Mouse (Mus musculus) layer of hippocampus, adult 18-20 months (tissue): ENCODE data around the gene Fxn. TPM values are rescaled to one million over a fixed set of nuclear protein-coding genes. Genes with fewer than 3 reads are reported as not detected.
A peak's percentile ranks its signal among the peaks of the same experiment; 100 is the strongest.
"Not testable (repeated sequence)": the region's sequence is repeated elsewhere in the genome, so short reads cannot be mapped to it uniquely, and the experiment has no call there.

Source experiments
- DNase-seq, 2 experiments: peaks; one replicate each; pipeline ENCODE4 v3.0.0; 2022; ENCODE audit warnings: low spot score in 2 of 2
- total RNA-seq, 2 experiments: library from RNA; stranded (reverse); gene quantifications; 2 replicates each; pipeline ENCODE4 v1.2.3; 2021

The Fxn gene
- total RNA-seq, 2 experiments from 2014 or later, result 6.9 to 9.5 TPM

DNA sequence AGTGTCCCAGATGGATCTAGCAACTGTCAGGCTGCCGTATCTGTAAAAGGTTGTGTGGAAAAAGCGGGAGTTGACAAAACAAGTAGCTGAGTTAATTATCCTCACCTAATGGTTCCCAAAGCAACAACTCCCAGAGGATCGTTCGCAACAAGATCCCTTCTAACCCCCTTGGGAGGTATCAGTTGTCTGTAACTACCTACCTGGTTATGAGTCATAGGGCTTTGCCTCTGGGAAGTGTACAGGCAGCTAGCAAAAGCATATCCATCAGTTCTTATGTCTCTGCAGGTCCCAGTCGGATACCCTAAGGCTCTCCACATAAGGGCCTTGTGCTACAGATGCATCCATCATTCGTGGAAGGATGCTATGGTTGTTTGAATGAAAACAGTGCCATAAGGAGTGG is 37.1 kb downstream of the Fxn start:
- DNase-seq, result no peak

DNA sequence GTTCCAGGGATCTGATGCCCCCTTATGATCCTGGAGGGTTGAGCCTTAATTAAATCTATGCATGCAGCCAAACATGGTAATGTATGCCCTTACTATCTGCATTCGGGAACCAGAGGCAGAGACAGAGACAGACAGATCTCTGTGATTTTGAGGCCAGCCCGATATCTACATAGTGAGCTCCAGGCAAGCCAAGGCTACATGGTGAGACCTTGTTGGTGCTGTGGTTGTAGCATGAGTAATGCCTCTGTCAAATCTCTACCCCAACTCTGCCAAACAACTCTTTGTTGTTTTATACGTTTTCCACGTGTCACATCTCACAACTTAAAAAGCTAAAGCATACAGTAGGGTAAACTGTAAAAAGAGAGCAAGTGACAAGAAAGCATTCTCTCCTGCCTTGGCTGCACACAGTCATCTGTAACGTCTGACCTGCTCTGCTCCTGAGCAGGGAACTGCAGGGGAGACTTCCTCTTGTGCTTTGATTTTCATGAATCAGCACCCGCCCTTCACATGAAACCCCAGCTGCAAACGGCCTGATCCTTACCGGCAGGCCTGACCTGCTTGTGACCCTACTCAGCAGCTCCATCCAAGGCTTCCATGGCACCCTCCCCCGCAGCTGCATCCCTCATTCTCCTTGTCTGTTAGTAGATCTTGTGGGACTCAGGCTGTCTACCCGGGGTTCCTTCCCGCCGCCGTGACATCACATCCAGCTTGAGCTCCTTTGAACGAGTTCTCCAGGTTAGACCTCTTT is 38.4 kb downstream of the Fxn start:
- DNase-seq, result no peak

- no peak for DNase-seq
Observed at GRCm38 (mm10) chr19:24241271-24241670, 39.1 kb downstream of the Fxn start.

GRCm38 (mm10) chr19:24238011-24238410 is 42.4 kb downstream of the Fxn start:
- no peak for DNase-seq

GRCm38 (mm10) chr19:24232356-24232755 is 48.0 kb downstream of the Fxn start:
- not testable (repeated sequence) for DNase-seq

DNA sequence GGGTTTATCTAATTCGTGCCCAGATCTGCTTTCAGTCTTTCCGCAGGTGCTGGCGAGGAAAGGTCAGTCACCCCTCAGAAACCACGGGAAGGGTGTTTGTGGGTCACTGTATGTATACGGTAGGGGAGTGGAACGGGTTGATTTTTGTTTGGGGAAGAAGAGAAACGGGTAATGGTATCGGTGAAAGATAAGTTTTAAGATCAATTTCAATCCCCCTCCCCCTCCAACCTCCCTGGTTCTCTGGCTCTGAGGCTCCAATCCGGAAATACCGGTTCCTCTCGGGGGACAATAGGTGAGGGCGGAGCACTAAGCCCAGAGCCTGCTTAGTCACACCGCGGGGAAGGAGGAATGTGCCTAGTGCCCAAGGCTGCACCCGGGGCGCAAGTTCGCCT is 55.1 kb downstream of the Fxn start:
- DNase-seq, result no peak

DNA sequence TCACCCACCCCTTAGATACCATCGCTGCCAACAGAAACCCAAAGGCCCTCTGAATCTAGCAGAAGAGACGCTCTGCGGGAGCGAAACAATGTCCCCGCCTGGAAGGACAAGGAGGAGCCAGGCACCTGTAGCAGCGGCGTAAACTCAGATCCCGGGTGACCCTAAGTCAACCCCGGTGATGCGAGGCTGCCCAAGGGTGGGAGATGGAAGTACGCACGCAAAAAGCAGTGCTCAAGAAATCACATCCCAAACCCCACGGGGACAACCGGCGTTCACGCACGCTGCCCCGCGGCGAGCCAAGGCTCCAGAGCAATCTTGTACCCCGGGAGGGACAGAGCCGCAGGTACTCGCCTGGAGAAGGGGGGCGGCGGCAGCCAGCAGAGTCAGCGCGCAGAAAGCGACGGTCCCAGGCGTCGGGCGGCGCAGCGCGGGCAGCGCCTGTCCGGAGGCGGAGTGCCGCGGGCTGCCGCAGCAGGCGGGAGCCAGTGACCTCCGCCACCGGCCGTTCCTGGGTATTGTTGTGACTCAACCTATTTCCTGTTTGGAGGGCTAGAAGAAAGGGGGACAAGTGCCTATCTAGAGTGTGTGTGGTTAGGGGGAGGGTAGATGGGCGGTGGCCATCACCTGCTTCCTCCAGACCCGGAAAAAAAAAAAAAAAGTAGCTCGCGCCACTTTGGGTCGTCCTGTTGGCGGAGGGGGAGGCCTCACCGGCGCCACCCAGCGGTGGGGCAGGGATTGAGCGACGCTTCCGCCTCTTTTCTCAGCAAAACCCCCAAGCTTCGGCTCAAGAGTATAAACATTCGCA is 55.7 kb downstream of the Fxn start, which contains the start of gene Tjp2:
Gene Tjp2, minus strand, starts transcription at position 531 of the 805 bp plus-strand sequence.
- DNase-seq, result peak; percentile 2 to 36

GRCm38 (mm10) chr19:24223851-24224251 is 56.6 kb downstream of the Fxn start:
- peak in 1 of 2 experiments; percentile 8 for DNase-seq

DNA sequence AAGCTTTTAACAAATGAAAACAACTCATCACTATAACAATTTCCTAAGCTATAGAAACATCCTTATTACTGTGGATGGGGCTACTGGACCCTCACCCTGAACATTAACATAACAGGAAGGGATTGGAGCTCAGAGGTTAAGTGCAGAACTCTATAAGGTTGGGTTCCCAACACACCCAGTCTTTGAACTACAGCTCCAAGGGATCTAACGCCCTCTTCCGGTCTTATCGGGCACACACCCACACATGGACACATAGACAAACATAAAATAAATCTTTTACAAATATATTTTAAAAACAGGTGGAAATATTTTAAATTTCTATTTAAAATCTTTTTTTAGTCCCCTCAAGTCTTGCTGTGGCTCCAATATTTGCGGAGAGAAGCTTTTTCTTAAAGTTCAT is 59.0 kb downstream of the Fxn start:
- no peak for DNase-seq

DNA sequence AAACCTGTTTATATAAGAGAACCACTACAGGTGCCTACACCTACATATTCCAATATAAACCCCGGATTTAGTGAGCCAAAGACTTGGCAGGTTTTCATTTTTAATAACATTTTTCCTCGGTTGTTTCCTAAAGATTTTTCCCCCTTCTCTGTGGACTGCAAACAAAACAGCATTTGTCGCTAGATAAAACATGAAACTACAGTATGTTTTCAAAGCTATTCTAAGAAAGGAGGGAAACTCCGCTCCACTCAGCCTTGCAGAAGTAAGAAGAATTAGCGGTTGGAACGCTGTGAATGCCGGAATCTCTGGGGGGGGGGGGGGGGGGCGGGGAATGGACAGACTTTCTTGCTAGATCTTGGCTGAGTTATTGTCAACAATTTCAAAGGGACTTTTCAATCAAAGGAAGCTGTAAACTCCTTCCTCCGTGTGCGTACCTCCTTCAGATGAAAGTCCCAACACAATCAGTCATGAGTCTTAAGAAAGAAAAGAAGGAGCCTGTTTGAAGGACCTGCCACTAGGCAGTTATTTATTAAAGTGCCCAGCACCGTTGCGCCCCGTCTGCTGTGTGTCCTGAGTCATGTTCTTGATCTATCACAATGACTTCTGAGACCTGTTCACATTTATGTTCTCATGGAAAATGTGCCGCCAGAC is 59.5 kb downstream of the Fxn start:
- no peak for DNase-seq

- DNase-seq, result no peak
Observed at GRCm38 (mm10) chr19:24219011-24219410, 61.4 kb downstream of the Fxn start.

GRCm38 (mm10) chr19:24218291-24218690 is 62.1 kb downstream of the Fxn start:
- no peak for DNase-seq

GRCm38 (mm10) chr19:24217851-24218250 is 62.6 kb downstream of the Fxn start:
- no peak for DNase-seq

DNA sequence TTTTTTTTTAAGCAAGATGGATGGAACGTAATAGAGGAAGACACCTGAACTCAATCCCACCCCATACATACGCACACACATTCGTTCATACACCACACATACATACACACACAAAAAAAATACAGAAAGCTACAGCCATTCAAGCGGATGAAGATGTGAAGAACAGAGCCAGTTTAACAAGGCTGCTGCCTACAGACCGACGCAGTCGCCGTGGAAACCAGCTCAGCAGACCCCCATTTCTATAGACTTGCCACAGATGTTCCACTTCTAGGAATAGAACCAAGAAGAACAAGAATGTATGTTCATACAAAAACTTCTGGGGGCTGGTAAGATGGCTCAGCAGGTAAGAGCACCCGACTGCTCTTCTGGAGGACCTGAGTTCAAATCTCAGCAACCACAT is 63.6 kb downstream of the Fxn start:
- DNase-seq, result no peak

GRCm38 (mm10) chr19:24214939-24215338 is 65.5 kb downstream of the Fxn start:
- no peak for DNase-seq

GRCm38 (mm10) chr19:24213299-24213698 is 67.1 kb downstream of the Fxn start:
- no peak for DNase-seq

DNA sequence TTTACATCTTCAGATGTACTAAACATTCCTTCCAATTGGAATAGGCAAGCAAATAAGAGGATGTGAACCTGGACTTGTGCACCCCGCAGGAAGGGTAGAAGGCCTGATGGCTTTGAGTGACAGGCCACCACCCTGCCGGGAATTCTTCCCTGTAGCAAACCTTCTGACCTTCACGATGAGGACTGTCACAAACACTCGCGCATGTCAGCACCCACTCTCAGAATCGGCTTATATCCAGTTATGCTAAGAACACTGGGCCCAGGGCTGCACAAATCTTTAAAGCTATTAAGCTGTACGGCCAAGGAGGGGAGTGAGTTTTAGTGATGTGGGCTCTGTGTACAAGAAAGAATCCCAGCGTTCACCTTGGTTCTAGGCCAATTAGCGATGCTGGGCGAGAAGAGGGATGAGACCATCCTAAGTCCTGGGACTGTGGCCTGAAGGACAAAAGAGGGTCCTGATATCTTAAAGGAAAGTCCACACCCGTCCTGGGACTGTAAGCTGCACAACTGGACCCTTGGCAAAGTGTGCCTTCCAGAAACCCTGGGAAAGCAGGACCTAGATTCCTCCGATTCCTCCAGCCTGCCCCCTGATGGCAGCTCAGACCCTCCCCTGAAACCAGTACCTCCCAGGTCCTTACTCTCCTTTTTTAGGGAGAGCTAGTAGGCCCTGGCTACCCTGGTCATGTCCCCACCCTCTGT is 67.7 kb downstream of the Fxn start:
- no peak for DNase-seq
